Mouse (Mus musculus) hindbrain, embryonic 12.5 days (tissue): ENCODE results near the gene Tnrc6b. TPM values are rescaled to one million over a fixed set of nuclear protein-coding genes. Genes with fewer than 3 reads are reported as not detected.
"Not testable (repeated sequence)": the region's sequence is repeated elsewhere in the genome, so short reads cannot be mapped to it uniquely, and the experiment has no call there.

Experiments used
- ATAC-seq: fragments of 200-750 bp; cut with Nextera tagmentation; 2 replicates; pipeline ENCODE4 v1.8.0; 2017; ENCODE audit warnings: moderate TSS enrichment; ENCODE audit not compliant: low FRiP score
- H3K27ac ChIP-seq: fragments of 300-500 bp; sonication (generic); 2 replicates; pipeline ENCODE4 v1.5.1; 2016; ENCODE audit warnings: mild to moderate bottlenecking
- H3K27me3 ChIP-seq: fragments of 300-500 bp; sonication (generic); 2 replicates; pipeline ENCODE4 v1.6.1; 2016; ENCODE audit warnings: mild to moderate bottlenecking
- H3K36me3 ChIP-seq: fragments of 300-500 bp; sonication (generic); 2 replicates; pipeline ENCODE4 v1.6.1; 2016; ENCODE audit warnings: mild to moderate bottlenecking
- H3K4me1 ChIP-seq: fragments of 300-500 bp; sonication (generic); 2 replicates; pipeline ENCODE4 v1.6.1; 2016
- H3K4me2 ChIP-seq: fragments of 300-500 bp; sonication (generic); replicated peaks from 2 replicates; pipeline ENCODE4 v1.6.1; 2016; ENCODE audit warnings: mild to moderate bottlenecking
- H3K4me3 ChIP-seq: fragments of 300-500 bp; sonication (generic); 2 replicates; pipeline ENCODE4 v1.5.1; 2016; ENCODE audit warnings: mild to moderate bottlenecking
- H3K9ac ChIP-seq: fragments of 300-500 bp; sonication (generic); 2 replicates; pipeline ENCODE4 v1.6.1; 2016; ENCODE audit warnings: mild to moderate bottlenecking, moderate library complexity
- H3K9me3 ChIP-seq: fragments of 300-500 bp; sonication (generic); replicated peaks from 2 replicates; pipeline ENCODE4 v1.6.1; 2016; ENCODE audit warnings: mild to moderate bottlenecking
- WGBS: fragments of 180-500 bp; shearing (Covaris S2); methylation state at CpG from one replicate; pipeline ENCODE4 v1.1.7; 2016; 5-methylcytosine and 5-hydroxymethylcytosine counted together
- polyA plus RNA-seq: library from polyadenylated mRNA; unstranded; fragments of >200 nt; fragmentation: Nextera tagmentation; extraction: Ambion mirVana; gene quantifications from 2 replicates; pipeline ENCODE4 v1.2.1, GENCODE M21; 2016

The Tnrc6b gene
- polyA plus RNA-seq, 1 experiment from 2014 or later = 55.6 TPM

GRCm38 (mm10) chr15:80886361-80887156 is 175.4 kb downstream of the Tnrc6b start:
- no peaks in the 10 kb centered on the region for H3K27me3 ChIP-seq
- H3K4me2 ChIP-seq = no peak overlapping the region
- peaks cover 72% of the 10 kb centered on the region for H3K36me3 ChIP-seq
- H3K9me3 ChIP-seq = no peaks in the 10 kb centered on the region
- 85% methylated on average over 1 of the region's 1 CpGs for WGBS
- no peak overlapping the region for H3K27ac ChIP-seq
- ATAC-seq = no peak
- no peak overlapping the region for H3K9ac ChIP-seq
- H3K4me3 ChIP-seq = no peak overlapping the region
- H3K4me1 ChIP-seq = no peaks in the 10 kb centered on the region

- Histone ChIP-seq H3K36me3 (peaks cover 67% of the 10 kb centered on the region), H3K9me3 (no peaks in the 10 kb centered on the region), H3K4me1 (no peaks in the 10 kb centered on the region), H3K4me2 (no peak overlapping the region), H3K27ac (no peak overlapping the region), H3K4me3 (no peak overlapping the region), H3K27me3 (no peaks in the 10 kb centered on the region), H3K9ac (no peak overlapping the region)
- no peak for ATAC-seq
- WGBS = 90% methylated on average over 3 of the region's 3 CpGs
These were observed 181.2 kb downstream of the Tnrc6b start for GRCm38 (mm10) chr15:80892341-80892740.

GRCm38 (mm10) chr15:80896741-80897140 is 185.6 kb downstream of the Tnrc6b start:
- H3K4me1 ChIP-seq = no peaks in the 10 kb centered on the region
- H3K4me2 ChIP-seq = no peak overlapping the region
- peaks cover 58% of the 10 kb centered on the region for H3K36me3 ChIP-seq
- no peak overlapping the region for H3K4me3 ChIP-seq
- no peak for ATAC-seq
- no peak overlapping the region for H3K27ac ChIP-seq
- no peak overlapping the region for H3K9ac ChIP-seq
- H3K27me3 ChIP-seq = no peaks in the 10 kb centered on the region
- WGBS = 96% methylated on average over 10 of the region's 10 CpGs
- no peaks in the 10 kb centered on the region for H3K9me3 ChIP-seq

- Histone ChIP-seq H3K4me1 (no peaks in the 10 kb centered on the region), H3K4me2 (no peak overlapping the region), H3K9ac (no peak overlapping the region), H3K27me3 (no peaks in the 10 kb centered on the region), H3K9me3 (no peaks in the 10 kb centered on the region), H3K4me3 (no peak overlapping the region), H3K36me3 (peaks cover 69% of the 10 kb centered on the region), H3K27ac (no peak overlapping the region)
- ATAC-seq = no peak
- WGBS = 89% methylated on average over 5 of the region's 5 CpGs
These were observed 186.8 kb downstream of the Tnrc6b start for GRCm38 (mm10) chr15:80897911-80898310.

- Histone ChIP-seq H3K4me1 (no peaks in the 10 kb centered on the region), H3K4me3 (no peak overlapping the region), H3K9me3 (no peaks in the 10 kb centered on the region), H3K36me3 (peaks cover 77% of the 10 kb centered on the region), H3K9ac (no peak overlapping the region), H3K4me2 (no peak overlapping the region), H3K27ac (no peak overlapping the region), H3K27me3 (no peaks in the 10 kb centered on the region)
- WGBS = 92% methylated on average over 2 of the region's 2 CpGs
- ATAC-seq = no peak
These were observed 188.7 kb downstream of the Tnrc6b start for GRCm38 (mm10) chr15:80899806-80900205.

- no peak overlapping the region for H3K27ac ChIP-seq
- H3K9me3 ChIP-seq = no peaks in the 10 kb centered on the region
- H3K9ac ChIP-seq = no peak overlapping the region
- H3K4me3 ChIP-seq = no peak overlapping the region
- H3K4me2 ChIP-seq = no peak overlapping the region
- H3K4me1 ChIP-seq = no peaks in the 10 kb centered on the region
- H3K36me3 ChIP-seq = peaks cover 77% of the 10 kb centered on the region
- 95% methylated on average over 6 of the region's 6 CpGs for WGBS
- ATAC-seq = no peak
- H3K27me3 ChIP-seq = no peaks in the 10 kb centered on the region
These were observed 190.8 kb downstream of the Tnrc6b start for GRCm38 (mm10) chr15:80901806-80902513.

- not testable (repeated sequence) for H3K4me1 ChIP-seq, H3K9ac ChIP-seq, H3K27me3 ChIP-seq, H3K9me3 ChIP-seq, ATAC-seq, H3K4me3 ChIP-seq, H3K4me2 ChIP-seq, H3K27ac ChIP-seq
- WGBS = 92% methylated on average over 6 of the region's 6 CpGs
- H3K36me3 ChIP-seq = peaks cover 56% of the 10 kb centered on the region
These were observed 193.7 kb downstream of the Tnrc6b start for GRCm38 (mm10) chr15:80904776-80905175.

GRCm38 (mm10) chr15:80910183-80910582 is 199.1 kb downstream of the Tnrc6b start:
- H3K4me1 ChIP-seq = no peaks in the 10 kb centered on the region
- H3K27ac ChIP-seq = no peak overlapping the region
- no peak overlapping the region for H3K9ac ChIP-seq
- no peak overlapping the region for H3K4me2 ChIP-seq
- peaks cover 59% of the 10 kb centered on the region for H3K36me3 ChIP-seq
- H3K9me3 ChIP-seq = no peaks in the 10 kb centered on the region
- no peak overlapping the region for H3K4me3 ChIP-seq
- H3K27me3 ChIP-seq = no peaks in the 10 kb centered on the region
- 94% methylated on average over 3 of the region's 3 CpGs for WGBS
- ATAC-seq = no peak

- no peak for ATAC-seq
- Histone ChIP-seq H3K27me3 (no peaks in the 10 kb centered on the region), H3K4me3 (no peak overlapping the region), H3K9ac (no peak overlapping the region), H3K36me3 (peaks cover 55% of the 10 kb centered on the region), H3K4me1 (no peaks in the 10 kb centered on the region), H3K9me3 (no peaks in the 10 kb centered on the region), H3K27ac (no peak overlapping the region), H3K4me2 (no peak overlapping the region)
- WGBS = 92% methylated on average over 4 of the region's 4 CpGs
These were observed 199.8 kb downstream of the Tnrc6b start for GRCm38 (mm10) chr15:80910790-80911531.

- no peak overlapping the region for H3K9ac ChIP-seq
- no peaks in the 10 kb centered on the region for H3K9me3 ChIP-seq
- 95% methylated on average over 3 of the region's 3 CpGs for WGBS
- no peaks in the 10 kb centered on the region for H3K27me3 ChIP-seq
- no peak overlapping the region for H3K4me3 ChIP-seq
- H3K4me1 ChIP-seq = no peaks in the 10 kb centered on the region
- ATAC-seq = no peak
- no peak overlapping the region for H3K4me2 ChIP-seq
- peaks cover 56% of the 10 kb centered on the region for H3K36me3 ChIP-seq
- H3K27ac ChIP-seq = no peak overlapping the region
These were observed 201.1 kb downstream of the Tnrc6b start for GRCm38 (mm10) chr15:80912175-80912574.

- Histone ChIP-seq H3K27me3 (no peaks in the 10 kb centered on the region), H3K4me2 (no peak overlapping the region), H3K4me3 (no peak overlapping the region), H3K4me1 (no peaks in the 10 kb centered on the region), H3K27ac (no peak overlapping the region), H3K9ac (no peak overlapping the region), H3K36me3 (peaks cover 65% of the 10 kb centered on the region), H3K9me3 (no peaks in the 10 kb centered on the region)
- WGBS = 97% methylated on average over 1 of the region's 1 CpGs
- no peak for ATAC-seq
These were observed 202.7 kb downstream of the Tnrc6b start for GRCm38 (mm10) chr15:80913803-80914202.

- Histone ChIP-seq H3K27ac (no peak overlapping the region), H3K9me3 (no peaks in the 10 kb centered on the region), H3K4me2 (no peak overlapping the region), H3K9ac (no peak overlapping the region), H3K36me3 (peaks cover 80% of the 10 kb centered on the region), H3K4me3 (no peak overlapping the region), H3K4me1 (no peaks in the 10 kb centered on the region), H3K27me3 (no peaks in the 10 kb centered on the region)
- no peak for ATAC-seq
- 92% methylated on average over 2 of the region's 2 CpGs for WGBS
These were observed 204.7 kb downstream of the Tnrc6b start for GRCm38 (mm10) chr15:80915850-80916249.
